Mouse (Mus musculus): ENCODE data around the gene Anln.

- TF ChIP-seq POLR2A (IDR thresholded peaks at IDR 0.05; ENCODE audit: borderline replicate concordance, extremely low read depth, low read depth, low read length), result no peak
- TF ChIP-seq CTCF (IDR thresholded peaks at IDR 0.05; ENCODE audit: insufficient read depth, low read length), result no peak
These were observed 61.9 kb downstream of the Anln start for GRCm38 (mm10) chr9:22327099-22327474.

All from lung, adult 2 months (tissue).